Mouse (Mus musculus) ES-Bruce4 (cell line): ENCODE measurements around the gene Mum1. TPM values are rescaled to one million over a fixed set of nuclear protein-coding genes. Genes with fewer than 3 reads are reported as not detected.
A peak's percentile ranks its signal among the peaks of the same experiment; 100 is the strongest.

Source experiments
- H3K27ac ChIP-seq: 2 replicates; pipeline ENCODE4 v1.5.1; 2012; ENCODE audit warnings: low read length, inconsistent platforms; ENCODE audit not compliant: insufficient read depth
- H3K27me3 ChIP-seq: 2 replicates; pipeline ENCODE4 v1.6.1; 2012; ENCODE audit warnings: mild to moderate bottlenecking, low read length, inconsistent platforms; ENCODE audit not compliant: control insufficient read depth, poor library complexity, insufficient read depth, severe bottlenecking
- H3K36me3 ChIP-seq: 2 replicates; pipeline ENCODE4 v1.6.1; 2012; ENCODE audit warnings: inconsistent platforms, mild to moderate bottlenecking, low read length, moderate library complexity; ENCODE audit not compliant: control insufficient read depth, poor library complexity, insufficient read depth, severe bottlenecking
- H3K4me1 ChIP-seq: one replicate; pipeline ENCODE4 v1.8.1; 2011; ENCODE audit warnings: low read length; ENCODE audit not compliant: control insufficient read depth, insufficient read depth
- H3K4me3 ChIP-seq: 2 replicates; pipeline ENCODE4 v1.5.1; 2011; ENCODE audit warnings: low read depth, mild to moderate bottlenecking, low read length
- H3K9ac ChIP-seq: 2 replicates; pipeline ENCODE4 v1.6.1; 2012; ENCODE audit warnings: low read depth, mild to moderate bottlenecking, inconsistent platforms; ENCODE audit not compliant: poor library complexity, severe bottlenecking
- H3K9me3 ChIP-seq: replicated peaks from 2 replicates; pipeline ENCODE4 v1.6.1; 2012; ENCODE audit warnings: mild to moderate bottlenecking, low read length, inconsistent platforms; ENCODE audit not compliant: control insufficient read depth, poor library complexity, insufficient read depth, severe bottlenecking
- CTCF ChIP-seq: IDR thresholded peaks from one replicate; pipeline ENCODE4 v1.8.1; 2011; ENCODE audit warnings: low read depth, low read length
- EP300 ChIP-seq: IDR thresholded peaks from 2 replicates; pipeline ENCODE4 v1.6.1; 2011; ENCODE audit warnings: low read depth, low read length; ENCODE audit not compliant: insufficient read depth
- POLR2A ChIP-seq: IDR thresholded peaks from one replicate; pipeline ENCODE4 v1.8.1; 2011; ENCODE audit warnings: low read length; ENCODE audit not compliant: insufficient read depth
- polyA plus RNA-seq: library from polyadenylated mRNA; stranded (reverse); fragments of >200 nt; gene quantifications from 2 replicates; pipeline ENCODE4 v1.2.4, GENCODE M21; 2011; ENCODE audit warnings: low read depth; ENCODE audit not compliant: missing spikeins, insufficient read depth, insufficient read length

Gene Mum1
- polyA plus RNA-seq, 1 experiment: 35.7 TPM

DNA sequence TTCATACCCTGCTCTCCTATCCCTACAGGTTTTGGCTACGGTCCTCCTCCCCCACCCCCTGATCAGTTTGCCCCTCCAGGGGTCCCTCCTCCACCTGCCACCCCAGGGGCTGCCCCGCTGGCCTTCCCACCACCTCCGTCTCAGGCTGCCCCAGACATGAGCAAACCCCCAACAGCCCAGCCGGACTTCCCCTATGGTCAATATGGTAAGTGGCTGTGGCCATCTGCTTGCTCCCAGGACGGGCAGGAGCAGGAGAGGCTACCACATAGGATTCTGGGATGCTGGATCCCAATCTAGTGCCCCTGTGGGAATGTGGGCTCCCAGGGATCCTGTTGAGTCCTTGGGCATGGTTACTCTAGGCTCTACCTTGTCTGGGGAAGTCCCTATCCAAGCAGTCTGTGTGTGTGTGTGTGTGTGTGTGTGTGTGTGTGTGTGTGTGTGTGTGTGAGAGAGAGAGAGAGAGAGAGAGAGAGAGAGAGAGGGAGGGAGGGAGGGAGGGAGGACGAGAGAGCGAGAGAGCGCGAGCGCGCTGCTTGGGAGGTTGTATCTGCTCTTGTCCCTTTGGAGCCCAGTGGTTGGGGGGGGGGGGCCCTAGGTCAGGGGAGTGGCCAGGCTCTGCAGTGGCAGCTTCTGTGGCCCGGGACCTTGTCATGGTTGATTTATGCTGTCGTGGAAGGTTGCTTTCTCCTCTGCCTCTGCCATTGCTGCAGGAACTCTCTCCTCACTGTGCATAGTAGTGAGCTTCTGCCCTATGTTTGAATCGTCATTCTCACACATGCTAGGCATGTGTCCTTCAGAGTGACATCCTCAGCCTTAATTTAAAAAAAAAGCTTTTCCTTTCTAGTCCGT, 59.2 kb downstream of the Mum1 start:
- no peak for TF ChIP-seq CTCF
- TF ChIP-seq EP300: no peak
- TF ChIP-seq POLR2A: no peak
- Histone ChIP-seq H3K36me3 (peaks cover 49% of the 10 kb centered on the region), H3K27me3 (no peaks in the 10 kb centered on the region), H3K9ac (no peak overlapping the region), H3K9me3 (no peaks in the 10 kb centered on the region), H3K4me1 (no peaks in the 10 kb centered on the region), H3K27ac (no peak overlapping the region), H3K4me3 (no peak overlapping the region)

DNA sequence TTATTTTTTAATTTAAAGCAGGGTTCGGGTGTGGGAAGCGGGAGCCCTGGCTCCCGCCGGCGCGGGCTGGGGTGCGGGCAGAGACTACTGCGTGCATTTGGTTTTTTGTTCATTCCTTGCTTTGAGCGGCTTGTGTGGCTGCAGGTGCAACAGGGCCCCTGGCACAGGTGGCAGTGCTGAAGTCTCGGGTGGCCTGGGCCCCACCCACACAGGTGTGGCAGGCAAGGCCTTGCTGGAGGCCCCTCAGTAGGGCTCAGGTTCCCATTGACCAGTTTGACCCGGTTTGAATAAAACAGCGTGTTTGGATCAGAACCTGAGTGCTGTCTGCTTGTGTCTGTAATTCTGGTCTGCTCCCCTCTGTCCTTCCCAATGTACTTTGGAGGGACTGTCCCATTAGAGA, 61.9 kb downstream of the Mum1 start:
- Histone ChIP-seq H3K27ac (no peak overlapping the region), H3K4me1 (no peaks in the 10 kb centered on the region), H3K9ac (no peak overlapping the region), H3K9me3 (no peaks in the 10 kb centered on the region), H3K36me3 (peaks cover 37% of the 10 kb centered on the region), H3K4me3 (no peak overlapping the region), H3K27me3 (no peaks in the 10 kb centered on the region)
- TF ChIP-seq POLR2A (no peak), EP300 (no peak), CTCF (no peak)

DNA sequence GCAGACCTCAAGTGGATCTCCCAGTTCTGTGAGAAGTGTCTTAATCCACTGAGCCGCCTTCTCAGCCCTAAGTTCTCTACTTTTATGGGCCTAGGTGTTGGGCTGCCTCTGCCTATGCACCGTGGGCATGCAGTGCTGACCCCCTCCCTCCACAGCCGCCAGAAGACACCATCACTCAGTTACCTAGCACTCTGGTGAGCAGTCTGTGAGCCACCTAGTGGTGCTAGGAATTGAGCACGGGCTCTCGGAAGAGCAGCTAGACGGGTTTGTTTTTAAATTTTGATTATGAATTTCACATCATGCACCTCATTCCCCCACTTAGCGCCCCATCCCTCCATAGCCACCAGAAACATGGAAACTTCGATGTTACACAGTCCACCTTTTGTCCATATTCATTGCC, 62.4 kb downstream of the Mum1 start:
- H3K9me3 ChIP-seq: no peaks in the 10 kb centered on the region
- H3K4me1 ChIP-seq: no peaks in the 10 kb centered on the region
- H3K9ac ChIP-seq: no peak overlapping the region
- H3K27ac ChIP-seq: no peak overlapping the region
- TF ChIP-seq EP300 (no peak), POLR2A (no peak), CTCF (peak; percentile 45)
- no peaks in the 10 kb centered on the region for H3K27me3 ChIP-seq
- H3K4me3 ChIP-seq: no peak overlapping the region
- peaks cover 39% of the 10 kb centered on the region for H3K36me3 ChIP-seq

DNA sequence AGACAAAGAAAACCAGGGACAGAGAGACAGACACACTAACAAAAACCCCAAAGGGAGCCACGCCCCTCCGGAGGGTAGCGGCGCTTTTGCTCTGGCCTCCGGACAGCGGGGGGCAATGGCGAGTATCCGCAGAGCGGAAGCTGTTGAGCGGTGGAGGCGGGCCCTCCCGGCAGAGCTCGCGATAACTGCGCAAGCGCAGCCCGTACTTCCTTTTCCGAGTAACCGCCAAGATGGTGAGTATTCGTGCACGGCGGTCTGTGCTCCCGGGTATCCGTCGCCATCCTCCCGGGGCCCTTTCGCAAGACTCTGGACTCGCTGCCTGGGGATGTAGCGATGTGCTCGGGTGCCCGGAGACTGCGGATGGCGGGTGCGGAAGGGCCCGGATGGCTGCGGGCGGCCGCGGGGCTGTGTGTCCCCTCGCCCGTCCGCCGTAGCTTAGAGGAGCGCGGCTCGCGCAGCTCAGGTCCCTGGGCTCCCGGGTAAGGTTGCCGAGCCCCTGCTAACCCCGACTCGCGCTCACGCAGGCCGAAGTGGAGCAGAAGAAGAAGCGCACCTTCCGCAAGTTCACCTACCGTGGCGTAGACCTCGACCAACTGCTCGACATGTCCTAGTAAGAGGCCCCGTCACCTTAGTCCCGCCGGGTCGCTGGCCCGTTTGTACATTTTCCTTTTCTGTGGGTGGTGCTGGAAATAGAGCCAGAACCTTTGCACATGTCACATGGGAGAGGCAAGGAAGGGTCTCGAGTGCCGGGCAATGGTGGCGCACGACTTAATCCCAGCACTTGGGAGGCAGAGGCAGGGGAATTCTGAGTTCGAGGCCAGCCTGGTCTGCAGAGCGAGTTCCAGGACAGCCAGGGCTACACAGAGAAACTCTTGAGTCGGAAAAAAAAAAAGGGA, 66.3 kb downstream of the Mum1 start, which contains the start of gene Rps15:
Gene Rps15, plus strand, starts transcription at position 203 of the 896 bp plus-strand sequence.
- H3K36me3 ChIP-seq: peaks cover 27% of the 10 kb centered on the region
- peaks cover 1% of the 10 kb centered on the region for H3K4me1 ChIP-seq
- H3K27ac ChIP-seq: peak within 1 kb of the TSS; percentile 35
- no peaks in the 10 kb centered on the region for H3K27me3 ChIP-seq
- peak within 1 kb of the TSS; percentile 83 for H3K4me3 ChIP-seq
- TF ChIP-seq CTCF (peak; percentile 60), POLR2A (peak; percentile 86), EP300 (0 out of 2 replicates have a peak, but pooled peaks have one; percentile 8)
- H3K9ac ChIP-seq: peak within 1 kb of the TSS; percentile 84
- no peaks in the 10 kb centered on the region for H3K9me3 ChIP-seq

DNA sequence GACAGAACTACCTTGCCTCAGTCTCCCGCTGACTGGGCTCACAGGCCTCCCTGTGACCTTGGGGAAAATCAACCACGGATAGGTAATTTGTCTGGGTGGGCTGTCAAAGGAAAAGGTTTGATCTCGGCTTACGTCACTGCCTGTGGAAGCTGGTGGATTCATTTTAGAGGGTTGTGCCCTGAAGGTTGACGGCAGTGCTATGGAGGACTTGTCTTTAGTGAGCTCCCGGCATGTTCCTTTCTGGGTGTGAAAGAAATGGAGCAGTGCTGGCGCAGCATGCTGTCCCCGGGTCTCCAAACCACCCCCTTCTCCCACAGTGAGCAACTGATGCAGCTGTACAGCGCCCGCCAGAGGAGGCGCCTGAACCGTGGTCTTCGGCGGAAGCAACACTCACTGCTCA, 67.1 kb downstream of the Mum1 start:
- peak overlapping the region; percentile 84 for H3K9ac ChIP-seq
- peaks cover 3% of the 10 kb centered on the region for H3K4me1 ChIP-seq
- TF ChIP-seq CTCF (no peak), POLR2A (no peak), EP300 (no peak)
- H3K36me3 ChIP-seq: peaks cover 25% of the 10 kb centered on the region
- H3K4me3 ChIP-seq: peak overlapping the region; percentile 83
- no peaks in the 10 kb centered on the region for H3K27me3 ChIP-seq
- peak overlapping the region; percentile 35 for H3K27ac ChIP-seq
- H3K9me3 ChIP-seq: no peaks in the 10 kb centered on the region

Other genes starting within 250 kb of the Mum1 start
- gene Tmem259, start 242.1 kb upstream of the Mum1 start, polyA plus RNA-seq: 54.6 and 61.1 TPM in 2 replicates
- 156 and 164 TPM in 2 replicates for gene Cnn2, start 237.8 kb upstream of the Mum1 start, polyA plus RNA-seq
- gene Abca7, start 229.9 kb upstream of the Mum1 start, polyA plus RNA-seq: 10.6 and 11.0 TPM in 2 replicates
- gene Arhgap45, start 209.8 kb upstream of the Mum1 start, polyA plus RNA-seq: 6.5 and 6.9 TPM in 2 replicates
- 176 and 180 TPM in 2 replicates for gene Polr2e, start 186.6 kb upstream of the Mum1 start, polyA plus RNA-seq
- 479 and 507 TPM in 2 replicates for gene Gpx4, start 179.3 kb upstream of the Mum1 start, polyA plus RNA-seq
- gene Sbno2, start 120.9 kb upstream of the Mum1 start, polyA plus RNA-seq: 36.1 and 37.3 TPM in 2 replicates
- gene Stk11, start 110.6 kb upstream of the Mum1 start, polyA plus RNA-seq: 70.3 and 91.6 TPM in 2 replicates
- gene Atp5d, start 87.8 kb upstream of the Mum1 start, polyA plus RNA-seq: 242 and 255 TPM in 2 replicates
- gene Cbarp, start 85.6 kb upstream of the Mum1 start, polyA plus RNA-seq: 29.8 and 33.4 TPM in 2 replicates
- gene Midn, start 78.2 kb upstream of the Mum1 start, polyA plus RNA-seq: 67.4 and 73.2 TPM in 2 replicates
- gene Cirbp, start 60.4 kb upstream of the Mum1 start, polyA plus RNA-seq: 51.9 and 58.2 TPM in 2 replicates
- gene 1600002K03Rik, start 53.5 kb upstream of the Mum1 start, polyA plus RNA-seq: 7.6 and 7.7 TPM in 2 replicates
- gene Efna2, start 47.0 kb upstream of the Mum1 start, polyA plus RNA-seq: 7.2 and 11.2 TPM in 2 replicates
- 63.9 and 72.8 TPM in 2 replicates for gene Ndufs7, start 22.7 kb downstream of the Mum1 start, polyA plus RNA-seq
- 0.68 and 0.82 TPM in 2 replicates for gene Gamt, start 34.6 kb downstream of the Mum1 start, polyA plus RNA-seq
- 175 and 192 TPM in 2 replicates for gene Dazap1, start 35.1 kb downstream of the Mum1 start, polyA plus RNA-seq
- 2,641 and 2,952 TPM in 2 replicates for gene Rps15, start 66.0 kb downstream of the Mum1 start, polyA plus RNA-seq
- gene Apc2, start 69.5 kb downstream of the Mum1 start, polyA plus RNA-seq: 3.2 and 3.8 TPM in 2 replicates
- 11.6 and 13.2 TPM in 2 replicates for gene 2310011J03Rik, start 94.1 kb downstream of the Mum1 start, polyA plus RNA-seq
- 2.8 and 3.1 TPM in 2 replicates for gene Pcsk4, start 103.1 kb downstream of the Mum1 start, polyA plus RNA-seq
- 17.3 and 17.6 TPM in 2 replicates for gene Reep6, start 103.5 kb downstream of the Mum1 start, polyA plus RNA-seq
- gene Adamtsl5, start 122.0 kb downstream of the Mum1 start, polyA plus RNA-seq: 3.8 and 5.4 TPM in 2 replicates
- 11.1 and 12.6 TPM in 2 replicates for gene Plk5, start 130.0 kb downstream of the Mum1 start, polyA plus RNA-seq
- 25.0 and 28.0 TPM in 2 replicates for gene Mex3d, start 161.2 kb downstream of the Mum1 start, polyA plus RNA-seq
- 81.3 and 84.8 TPM in 2 replicates for gene Mbd3, start 173.1 kb downstream of the Mum1 start, polyA plus RNA-seq
- gene Uqcr11, start 180.4 kb downstream of the Mum1 start, polyA plus RNA-seq: 199 and 223 TPM in 2 replicates
- 78.0 and 78.2 TPM in 2 replicates for gene Tcf3, start 207.2 kb downstream of the Mum1 start, polyA plus RNA-seq